Mouse (Mus musculus) brain, adult 10 weeks (tissue): ENCODE results near the gene Esp1. TPM values are rescaled to one million over a fixed set of nuclear protein-coding genes. Genes with fewer than 3 reads are reported as not detected.

ENCODE experiments used
- polyA plus RNA-seq: library from polyadenylated mRNA; stranded (reverse); fragments of 350-450 nt; fragmentation: Illumina TruSeq; extraction: RNeasy Lipid Tissue Mini Kit (QIAGEN cat#74804); gene quantifications from one replicate; pipeline ENCODE4 v1.2.3, GENCODE M21; 2015; ENCODE audit warnings: low read depth, low replicate concordance

Gene Esp1
- not detected for polyA plus RNA-seq

GRCm38 (mm10) chr17:40726820-40727219 lies at the start of gene Esp1:
Gene Esp1, plus strand, starts transcription at chr17:40727120.

Other genes with a start within 250 kb of the Esp1 start
- not detected for gene Esp8, start 207.1 kb upstream of the Esp1 start, polyA plus RNA-seq
- gene Esp6, start 165.6 kb upstream of the Esp1 start, polyA plus RNA-seq, result not detected
- gene Esp4, start 128.5 kb upstream of the Esp1 start, polyA plus RNA-seq, result not detected
- gene Esp3, start 95.0 kb upstream of the Esp1 start, polyA plus RNA-seq, result not detected
- 0.48 TPM for gene Crisp2, start 79.9 kb downstream of the Esp1 start, polyA plus RNA-seq
- gene Rhag, start 84.0 kb downstream of the Esp1 start, polyA plus RNA-seq, result not detected
- gene 9130008F23Rik, start 153.4 kb downstream of the Esp1 start, polyA plus RNA-seq, result not detected
- gene Glyatl3, start 187.2 kb downstream of the Esp1 start, polyA plus RNA-seq, result not detected
- 29.3 TPM for gene Mut, start 207.6 kb downstream of the Esp1 start, polyA plus RNA-seq
- 8.0 TPM for gene Cenpq, start 207.9 kb downstream of the Esp1 start, polyA plus RNA-seq